Mouse (Mus musculus): Measurements from ENCODE around the gene 1500015O10Rik.

The 1500015O10Rik gene

GRCm38 (mm10) chr1:43774126-43774525 is 43.7 kb downstream of the 1500015O10Rik start:
- no peak for DNase-seq (ENCODE audit: low spot score in 2 of 2)

- no peak for DNase-seq (ENCODE audit: low spot score in 2 of 2)
Observed at GRCm38 (mm10) chr1:43776106-43776505, 45.7 kb downstream of the 1500015O10Rik start.

GRCm38 (mm10) chr1:43781195-43781594 is 50.8 kb downstream of the 1500015O10Rik start:
- DNase-seq (ENCODE audit: low spot score in 2 of 2), result no peak

- DNase-seq (ENCODE audit: low spot score in 2 of 2), result no peak
Observed at GRCm38 (mm10) chr1:43781672-43782071, 51.3 kb downstream of the 1500015O10Rik start.

GRCm38 (mm10) chr1:43782680-43783079 is 52.3 kb downstream of the 1500015O10Rik start:
- peak; percentile 41 to 42 for DNase-seq (ENCODE audit: low spot score in 2 of 2)

GRCm38 (mm10) chr1:43783186-43783585 is 52.8 kb downstream of the 1500015O10Rik start:
- DNase-seq (ENCODE audit: low spot score in 2 of 2), result no peak

- DNase-seq (ENCODE audit: low spot score in 2 of 2), result no peak
Observed at GRCm38 (mm10) chr1:43785316-43785715, 54.9 kb downstream of the 1500015O10Rik start.

GRCm38 (mm10) chr1:43786711-43787110 is 56.3 kb downstream of the 1500015O10Rik start:
- DNase-seq (ENCODE audit: low spot score in 2 of 2), result no peak

- no peak for DNase-seq (ENCODE audit: low spot score in 2 of 2)
Observed at GRCm38 (mm10) chr1:43789765-43790164, 59.4 kb downstream of the 1500015O10Rik start.

Measured in right cerebral cortex, adult 2 months (tissue).